Mouse (Mus musculus) intestine, embryonic 16.5 days (tissue): Measurements from ENCODE around the gene Setdb1. TPM values are rescaled to one million over a fixed set of nuclear protein-coding genes. Genes with fewer than 3 reads are reported as not detected.

Experiments used
- ATAC-seq: fragments of 200-750 bp; cut with Nextera tagmentation; 2 replicates; pipeline ENCODE4 v1.8.0; 2017; ENCODE audit warnings: moderate TSS enrichment, moderate library complexity
- H3K27ac ChIP-seq: fragments of 300-500 bp; sonication (generic); 2 replicates; pipeline ENCODE4 v1.5.1; 2014; ENCODE audit warnings: mild to moderate bottlenecking, low read length
- H3K27me3 ChIP-seq: fragments of 300-500 bp; sonication (generic); replicated peaks from 2 replicates; pipeline ENCODE4 v1.6.1; 2014; ENCODE audit warnings: low read length, control low read depth, mixed read lengths; ENCODE audit not compliant: control insufficient read depth, insufficient read depth
- H3K36me3 ChIP-seq: fragments of 300-500 bp; sonication (generic); 2 replicates; pipeline ENCODE4 v1.6.1; 2014; ENCODE audit warnings: low read length, control low read depth; ENCODE audit not compliant: control insufficient read depth, insufficient read depth
- H3K4me1 ChIP-seq: fragments of 300-500 bp; sonication (generic); 2 replicates; pipeline ENCODE4 v1.6.1; 2014; ENCODE audit warnings: low read length, control low read depth, mixed read lengths; ENCODE audit not compliant: control insufficient read depth, insufficient read depth
- H3K4me2 ChIP-seq: fragments of 300-500 bp; sonication (generic); 2 replicates; pipeline ENCODE4 v1.6.1; 2014; ENCODE audit warnings: low read depth, low read length, control low read depth
- H3K4me3 ChIP-seq: fragments of 300-500 bp; sonication (generic); 2 replicates; pipeline ENCODE4 v1.5.1; 2014; ENCODE audit warnings: mild to moderate bottlenecking, low read length
- H3K9ac ChIP-seq: fragments of 300-500 bp; sonication (generic); 2 replicates; pipeline ENCODE4 v1.6.1; 2014; ENCODE audit warnings: low read depth, low read length
- H3K9me3 ChIP-seq: fragments of 300-500 bp; sonication (generic); 2 replicates; pipeline ENCODE4 v1.6.1; 2016; ENCODE audit warnings: low read length, control low read depth; ENCODE audit not compliant: control insufficient read depth
- WGBS: fragments of 180-500 bp; shearing (Covaris S2); extraction: QIAGEN DNeasy Blood & Tissue Kit; methylation state at CpG from one replicate; pipeline ENCODE4 v1.1.7; 2014; 5-methylcytosine and 5-hydroxymethylcytosine counted together
- polyA plus RNA-seq: library from polyadenylated mRNA; unstranded; fragments of >200 nt; fragmentation: Nextera tagmentation; extraction: Ambion mirVana; gene quantifications from 2 replicates; pipeline ENCODE4 v1.2.1, GENCODE M21; 2015

Gene Setdb1
- polyA plus RNA-seq, 1 experiment from 2014 or later, result 24.8 TPM

GRCm38 (mm10) chr3:95287541-95287940 lies 69.5 kb downstream of the Setdb1 start:
- no peak for ATAC-seq
- H3K9me3 ChIP-seq, result no peaks in the 10 kb centered on the region
- H3K9ac ChIP-seq, result no peak overlapping the region
- H3K4me1 ChIP-seq, result peaks cover 23% of the 10 kb centered on the region
- WGBS, result 84% methylated on average over 3 of the region's 3 CpGs
- H3K27ac ChIP-seq, result no peak overlapping the region
- H3K4me2 ChIP-seq, result no peak overlapping the region
- H3K27me3 ChIP-seq, result no peaks in the 10 kb centered on the region
- H3K36me3 ChIP-seq, result no peaks in the 10 kb centered on the region; the same call in 1 of the 2 replicates
- no peak overlapping the region for H3K4me3 ChIP-seq

GRCm38 (mm10) chr3:95286510-95286909 lies 70.5 kb downstream of the Setdb1 start:
- H3K27me3 ChIP-seq, result no peaks in the 10 kb centered on the region
- H3K9me3 ChIP-seq, result no peaks in the 10 kb centered on the region
- no peak overlapping the region for H3K27ac ChIP-seq
- H3K4me2 ChIP-seq, result no peak overlapping the region
- peaks cover 23% of the 10 kb centered on the region for H3K4me1 ChIP-seq
- H3K36me3 ChIP-seq, result no peaks in the 10 kb centered on the region; the same call in 1 of the 2 replicates
- no peak for ATAC-seq
- 81% methylated on average over 7 of the region's 7 CpGs for WGBS
- H3K9ac ChIP-seq, result no peak overlapping the region
- no peak overlapping the region for H3K4me3 ChIP-seq

GRCm38 (mm10) chr3:95286011-95286410 lies 71.0 kb downstream of the Setdb1 start:
- WGBS, result 59% methylated on average over 5 of the region's 5 CpGs
- peak overlapping the region; percentile 13; the same call in 1 of the 2 replicates for H3K27ac ChIP-seq
- no peaks in the 10 kb centered on the region for H3K9me3 ChIP-seq
- no peak overlapping the region for H3K4me2 ChIP-seq
- H3K27me3 ChIP-seq, result no peaks in the 10 kb centered on the region
- no peak overlapping the region for H3K9ac ChIP-seq
- no peaks in the 10 kb centered on the region; the same call in 1 of the 2 replicates for H3K36me3 ChIP-seq
- no peak for ATAC-seq
- H3K4me3 ChIP-seq, result no peak overlapping the region
- H3K4me1 ChIP-seq, result peaks cover 23% of the 10 kb centered on the region

GRCm38 (mm10) chr3:95285390-95285789 lies 71.6 kb downstream of the Setdb1 start:
- H3K27ac ChIP-seq, result no peak overlapping the region
- H3K27me3 ChIP-seq, result no peaks in the 10 kb centered on the region
- no peak overlapping the region for H3K9ac ChIP-seq
- WGBS, result 89% methylated on average over 5 of the region's 5 CpGs
- ATAC-seq, result no peak
- H3K4me2 ChIP-seq, result no peak overlapping the region
- no peaks in the 10 kb centered on the region for H3K9me3 ChIP-seq
- no peaks in the 10 kb centered on the region; the same call in 1 of the 2 replicates for H3K36me3 ChIP-seq
- H3K4me3 ChIP-seq, result no peak overlapping the region
- H3K4me1 ChIP-seq, result peaks cover 27% of the 10 kb centered on the region

GRCm38 (mm10) chr3:95284501-95285281 lies 72.3 kb downstream of the Setdb1 start:
- 85% methylated on average over 12 of the region's 12 CpGs for WGBS
- no peaks in the 10 kb centered on the region for H3K27me3 ChIP-seq
- H3K36me3 ChIP-seq, result no peaks in the 10 kb centered on the region; the same call in 1 of the 2 replicates
- H3K4me1 ChIP-seq, result peaks cover 27% of the 10 kb centered on the region
- ATAC-seq, result no peak
- H3K4me3 ChIP-seq, result peak overlapping the region; percentile 71
- peak overlapping the region; percentile 75; the same call in 1 of the 2 replicates for H3K4me2 ChIP-seq
- no peaks in the 10 kb centered on the region for H3K9me3 ChIP-seq
- H3K27ac ChIP-seq, result no peak overlapping the region
- H3K9ac ChIP-seq, result no peak overlapping the region

- 11% methylated on average over 1 of the region's 1 CpGs for WGBS
- H3K4me3 ChIP-seq, result peak overlapping the region; percentile 71
- no peaks in the 10 kb centered on the region for H3K27me3 ChIP-seq
- peaks cover 27% of the 10 kb centered on the region for H3K4me1 ChIP-seq
- no peaks in the 10 kb centered on the region; the same call in 1 of the 2 replicates for H3K36me3 ChIP-seq
- peak overlapping the region; percentile 75 for H3K4me2 ChIP-seq
- H3K9me3 ChIP-seq, result no peaks in the 10 kb centered on the region
- no peak for ATAC-seq
- 0 out of 2 replicates have a peak overlapping the region, but pooled peaks have one; percentile 97 for H3K27ac ChIP-seq
- peak overlapping the region; percentile 88 for H3K9ac ChIP-seq
Observed at GRCm38 (mm10) chr3:95284062-95284461, 72.9 kb downstream of the Setdb1 start.

GRCm38 (mm10) chr3:95283589-95283941 lies 73.4 kb downstream of the Setdb1 start:
- Histone ChIP-seq H3K27ac (peak overlapping the region; percentile 97), H3K9ac (peak overlapping the region; percentile 88), H3K4me3 (peak overlapping the region; percentile 71), H3K4me2 (peak overlapping the region; percentile 75), H3K27me3 (no peaks in the 10 kb centered on the region), H3K9me3 (no peaks in the 10 kb centered on the region), H3K36me3 (no peaks in the 10 kb centered on the region; the same call in 1 of the 2 replicates), H3K4me1 (peaks cover 27% of the 10 kb centered on the region)
- 2% methylated on average over 7 of the region's 7 CpGs for WGBS
- ATAC-seq, result no peak

GRCm38 (mm10) chr3:95282865-95283588 lies 74.0 kb downstream of the Setdb1 start:
- peak overlapping the region; percentile 88 for H3K9ac ChIP-seq
- 0% methylated on average over 50 of the region's 51 CpGs for WGBS
- peak; percentile 72 for ATAC-seq
- peak overlapping the region; percentile 71 for H3K4me3 ChIP-seq
- no peaks in the 10 kb centered on the region for H3K9me3 ChIP-seq
- H3K4me1 ChIP-seq, result peaks cover 27% of the 10 kb centered on the region
- H3K27ac ChIP-seq, result peak overlapping the region; percentile 97
- H3K4me2 ChIP-seq, result peak overlapping the region; percentile 75
- H3K36me3 ChIP-seq, result no peaks in the 10 kb centered on the region
- H3K27me3 ChIP-seq, result no peaks in the 10 kb centered on the region

GRCm38 (mm10) chr3:95282381-95282864 lies 74.6 kb downstream of the Setdb1 start:
- H3K36me3 ChIP-seq, result no peaks in the 10 kb centered on the region
- ATAC-seq, result peak; percentile 14
- peaks cover 27% of the 10 kb centered on the region for H3K4me1 ChIP-seq

More at GRCm38 (mm10) chr3:95282381-95282864, 74.6 kb downstream of the Setdb1 start:
- Histone ChIP-seq H3K9ac (peak overlapping the region; percentile 88), H3K4me2 (peak overlapping the region; percentile 75), H3K4me3 (peak overlapping the region; percentile 71), H3K9me3 (no peaks in the 10 kb centered on the region), H3K27me3 (no peaks in the 10 kb centered on the region), H3K27ac (peak overlapping the region; percentile 97)
- WGBS, result 1% methylated on average over 11 of the region's 11 CpGs
